Mouse (Mus musculus) G1E (cell line): Measurements from ENCODE around the gene Agfg2. TPM values are rescaled to one million over a fixed set of nuclear protein-coding genes. Genes with fewer than 3 reads are reported as not detected.

Experiments used
- ATAC-seq: 2 replicates; pipeline ENCODE4 v1.8.0; 2016; ENCODE audit warnings: mild to moderate bottlenecking; ENCODE audit not compliant: insufficient number of reproducible peaks, poor library complexity, low FRiP score, severe bottlenecking; ENCODE audit errors: extremely low read depth
- DNase-seq: peaks from one replicate; pipeline ENCODE4 v3.0.0; 2012; ENCODE audit warnings: low spot score
- H3K27me3 ChIP-seq: 2 replicates; pipeline ENCODE4 v1.6.1; 2012; ENCODE audit warnings: mild to moderate bottlenecking, low read length, inconsistent platforms; ENCODE audit not compliant: insufficient read depth
- H3K36me3 ChIP-seq: replicated peaks from 2 replicates; pipeline ENCODE3; 2012; ENCODE audit warnings: mild to moderate bottlenecking, inconsistent platforms
- H3K4me1 ChIP-seq: 2 replicates; pipeline ENCODE4 v1.6.1; 2012; ENCODE audit warnings: low read depth, low read length, inconsistent platforms, mixed read lengths; ENCODE audit not compliant: insufficient read depth
- H3K4me3 ChIP-seq: 2 replicates; pipeline ENCODE4 v1.5.1; 2012; ENCODE audit warnings: low read depth, mild to moderate bottlenecking, inconsistent platforms, low read length, moderate library complexity, mixed read lengths
- H3K9me3 ChIP-seq: replicated peaks from 2 replicates; pipeline ENCODE4 v1.6.1; 2012; ENCODE audit warnings: inconsistent platforms
- CTCF ChIP-seq: IDR thresholded peaks from 2 replicates; pipeline ENCODE4 v1.5.1; 2012; ENCODE audit warnings: low read depth, low read length, inconsistent platforms, mixed read lengths
- GATA1 ChIP-seq: IDR thresholded peaks from 2 replicates; pipeline ENCODE4 v1.6.1; 2012; ENCODE audit warnings: borderline replicate concordance, low read length, inconsistent platforms, mixed read lengths
- GATA2 ChIP-seq: IDR thresholded peaks from 2 replicates; pipeline ENCODE4 v1.6.1; 2012; ENCODE audit warnings: low read depth, low read length, inconsistent platforms, borderline replicate concordance
- POLR2AphosphoS5 ChIP-seq: IDR thresholded peaks from 2 replicates; pipeline ENCODE4 v1.6.1; 2012; ENCODE audit warnings: low read depth, low read length, inconsistent platforms; ENCODE audit not compliant: insufficient replicate concordance
- TAL1 ChIP-seq: conservative IDR thresholded peaks from 2 replicates; pipeline ENCODE4 v1.6.1; 2012; ENCODE audit warnings: low read depth, low read length, inconsistent platforms, mixed read lengths
- polyA plus RNA-seq: library from polyadenylated mRNA; stranded (reverse); fragments of >175 nt; gene quantifications from 2 replicates; pipeline ENCODE4 v1.2.3, GENCODE M21; 2012
- total RNA-seq, 2 experiments: library from RNA; stranded (forward) in 1 of 2; stranded (reverse) in 1 of 2; fragments of 200-1000 nt in 1 of 2; fragments of >200 nt in 1 of 2; fragmentation: Nextera tagmentation in 1 of 2; gene quantifications; 2 replicates each; pipeline ENCODE4 v1.2.3; 2014 to 2017

Agfg2 gene
- total and polyA plus RNA-seq, 3 experiments, result 26.1 to 102 (median 47.1) TPM

GRCm38 (mm10) chr5:137613550-137613949 lies 71.0 kb downstream of the Agfg2 start, which contains the start of gene Pcolce:
Gene Pcolce (minus strand): TSS chr5:137613784.
- no peak; the same call in 1 of the 2 replicates for ATAC-seq
- no peak for DNase-seq
- TF ChIP-seq TAL1 (no peak), POLR2AphosphoS5 (no peak), GATA1 (no peak), CTCF (no peak), GATA2 (no peak)
- H3K27me3 ChIP-seq, result peaks cover 57% of the 10 kb centered on the region
- no peaks in the 10 kb centered on the region for H3K9me3 ChIP-seq
- H3K36me3 ChIP-seq, result peaks cover 5% of the 10 kb centered on the region
- H3K4me3 ChIP-seq, result no peak within 1 kb of the TSS; the same call in 1 of the 2 replicates
- peaks cover 46% of the 10 kb centered on the region for H3K4me1 ChIP-seq

GRCm38 (mm10) chr5:137613076-137613475 lies 71.5 kb downstream of the Agfg2 start:
- peaks cover 41% of the 10 kb centered on the region for H3K4me1 ChIP-seq
- peaks cover 52% of the 10 kb centered on the region for H3K27me3 ChIP-seq
- no peaks in the 10 kb centered on the region for H3K9me3 ChIP-seq
- no peak overlapping the region for H3K4me3 ChIP-seq
- H3K36me3 ChIP-seq, result peaks cover 5% of the 10 kb centered on the region
- no peak for TF ChIP-seq GATA1
- TF ChIP-seq POLR2AphosphoS5, result no peak
- TF ChIP-seq CTCF, result no peak
- TF ChIP-seq GATA2, result no peak
- no peak for TF ChIP-seq TAL1
- DNase-seq (no peak), ATAC-seq (no peak)

- peaks cover 40% of the 10 kb centered on the region for H3K4me1 ChIP-seq
- no peaks in the 10 kb centered on the region for H3K9me3 ChIP-seq
- TF ChIP-seq POLR2AphosphoS5, result no peak
- TF ChIP-seq GATA1, result no peak
- no peak for TF ChIP-seq GATA2
- TF ChIP-seq CTCF, result no peak
- TF ChIP-seq TAL1, result no peak
- ATAC-seq (no peak), DNase-seq (no peak)
- no peak overlapping the region for H3K4me3 ChIP-seq
- H3K36me3 ChIP-seq, result peaks cover 20% of the 10 kb centered on the region
- peaks cover 41% of the 10 kb centered on the region for H3K27me3 ChIP-seq
Observed at GRCm38 (mm10) chr5:137611245-137611602, 73.3 kb downstream of the Agfg2 start.

- Histone ChIP-seq H3K27me3 (peaks cover 39% of the 10 kb centered on the region), H3K36me3 (peaks cover 25% of the 10 kb centered on the region), H3K4me3 (no peak overlapping the region), H3K4me1 (peaks cover 44% of the 10 kb centered on the region), H3K9me3 (no peaks in the 10 kb centered on the region)
- DNase-seq, result no peak
- TF ChIP-seq TAL1, result no peak
- no peak for TF ChIP-seq POLR2AphosphoS5
- no peak for TF ChIP-seq CTCF
- ATAC-seq, result no peak
Observed at GRCm38 (mm10) chr5:137610548-137611244, 73.8 kb downstream of the Agfg2 start.

GRCm38 (mm10) chr5:137610056-137610455 lies 74.5 kb downstream of the Agfg2 start:
- Histone ChIP-seq H3K4me3 (no peak overlapping the region), H3K36me3 (peaks cover 31% of the 10 kb centered on the region), H3K4me1 (peaks cover 50% of the 10 kb centered on the region), H3K9me3 (no peaks in the 10 kb centered on the region), H3K27me3 (peaks cover 39% of the 10 kb centered on the region)
- TF ChIP-seq POLR2AphosphoS5, result no peak
- TF ChIP-seq TAL1, result no peak
- TF ChIP-seq GATA2, result no peak
- no peak for TF ChIP-seq GATA1
- no peak for TF ChIP-seq CTCF
- ATAC-seq (no peak), DNase-seq (no peak)

GRCm38 (mm10) chr5:137609292-137609691 lies 75.2 kb downstream of the Agfg2 start:
- TF ChIP-seq GATA1, result no peak
- TF ChIP-seq GATA2, result no peak
- TF ChIP-seq POLR2AphosphoS5, result no peak
- TF ChIP-seq TAL1, result no peak
- TF ChIP-seq CTCF, result no peak
- Histone ChIP-seq H3K4me3 (no peak overlapping the region), H3K4me1 (peaks cover 54% of the 10 kb centered on the region), H3K36me3 (peaks cover 34% of the 10 kb centered on the region), H3K9me3 (no peaks in the 10 kb centered on the region), H3K27me3 (peaks cover 39% of the 10 kb centered on the region)
- DNase-seq (no peak), ATAC-seq (no peak)

GRCm38 (mm10) chr5:137608654-137609190 lies 75.8 kb downstream of the Agfg2 start:
- peaks cover 36% of the 10 kb centered on the region for H3K27me3 ChIP-seq
- H3K9me3 ChIP-seq, result no peaks in the 10 kb centered on the region
- H3K4me3 ChIP-seq, result no peak overlapping the region
- H3K4me1 ChIP-seq, result peaks cover 55% of the 10 kb centered on the region
- ATAC-seq (no peak), DNase-seq (no peak)
- peaks cover 36% of the 10 kb centered on the region for H3K36me3 ChIP-seq
- no peak for TF ChIP-seq GATA2
- TF ChIP-seq TAL1, result no peak
- no peak for TF ChIP-seq GATA1
- no peak for TF ChIP-seq POLR2AphosphoS5
- no peak for TF ChIP-seq CTCF
